Mouse (Mus musculus): ENCODE measurements around the gene Wdsub1.

DNA sequence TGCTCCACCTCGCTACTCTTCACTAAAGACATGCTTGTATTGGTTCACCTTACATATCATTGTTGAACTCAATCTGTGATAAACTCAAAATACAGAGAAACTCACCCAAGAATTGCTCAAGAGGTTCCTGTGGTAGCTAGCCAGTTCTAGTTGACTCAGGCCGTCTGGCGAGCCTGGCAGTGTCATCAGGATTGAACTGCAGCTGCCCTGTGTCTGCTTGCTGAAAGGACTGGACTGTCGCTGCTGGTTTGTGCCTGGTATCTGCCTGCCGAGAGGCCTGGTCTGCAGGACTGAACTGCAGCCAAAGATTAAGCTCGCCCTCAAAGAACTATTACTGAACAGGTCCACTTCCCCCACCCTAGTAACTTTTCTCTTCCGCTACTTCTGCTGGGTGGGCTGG is 14.0 kb upstream of the Wdsub1 start:
- TF ChIP-seq GATA1 (IDR thresholded peaks at IDR 0.05; ENCODE audit: borderline replicate concordance, low read length) (no peak), FLI1 (IDR thresholded peaks at IDR 0.05; ENCODE audit: low read length) (no peak)
